Mouse (Mus musculus): ENCODE results near the gene Tmem251. TPM values are rescaled to one million over a fixed set of nuclear protein-coding genes. Genes with fewer than 3 reads are reported as not detected.

Gene Tmem251
- polyA plus RNA-seq, 1 experiment = 0.13 TPM

DNA sequence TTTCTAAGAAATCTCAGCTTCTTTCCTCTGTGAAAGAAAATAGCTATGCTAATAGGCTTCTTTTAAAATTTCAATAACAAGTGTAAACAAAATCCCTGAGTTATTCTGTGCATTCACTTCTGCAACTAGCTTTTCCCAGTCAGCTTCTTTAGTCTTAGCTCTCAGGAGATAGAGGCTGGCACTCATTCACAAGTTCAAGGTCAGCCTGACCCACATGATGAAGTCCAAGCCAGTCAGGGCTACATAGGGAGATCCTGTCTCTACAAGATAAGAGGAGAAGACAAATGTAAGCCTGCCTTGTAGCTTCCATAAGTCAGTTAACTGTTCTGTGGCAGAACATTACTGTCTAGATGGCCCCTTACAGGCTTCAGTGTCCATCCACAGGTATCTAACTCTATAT, 20.1 kb downstream of the Tmem251 start:
- peaks cover 17% of the 10 kb centered on the region for H3K4me1 ChIP-seq (ENCODE audit: control insufficient read depth)
- H3K9me3 ChIP-seq (ENCODE audit: control insufficient read depth, low read length) = no peaks in the 10 kb centered on the region

GRCm38 (mm10) chr12:102769000-102769399, 25.4 kb downstream of the Tmem251 start:
- Histone ChIP-seq H3K4me1 (ENCODE audit: control insufficient read depth) (no peaks in the 10 kb centered on the region; the same call in 1 of the 2 replicates), H3K27me3 (ENCODE audit: control insufficient read depth) (no peaks in the 10 kb centered on the region), H3K4me3 (replicated peaks) (no peak overlapping the region), H3K36me3 (ENCODE audit: control insufficient read depth) (peaks cover 97% of the 10 kb centered on the region), H3K9me3 (ENCODE audit: control insufficient read depth, low read length) (peaks cover 7% of the 10 kb centered on the region)
- TF ChIP-seq TAL1 (IDR thresholded peaks at IDR 0.05; ENCODE audit: low read length) = no peak
- TF ChIP-seq GATA1 (IDR thresholded peaks at IDR 0.05; ENCODE audit: low read length) = no peak

More for the DNA sequence above, 20.1 kb downstream of the Tmem251 start:
- no peak overlapping the region for H3K4me3 ChIP-seq (replicated peaks)
- H3K36me3 ChIP-seq (ENCODE audit: control insufficient read depth) = peaks cover 83% of the 10 kb centered on the region
- no peaks in the 10 kb centered on the region for H3K27me3 ChIP-seq (ENCODE audit: control insufficient read depth)
- TF ChIP-seq GATA1 (IDR thresholded peaks at IDR 0.05; ENCODE audit: low read length) (no peak), TAL1 (IDR thresholded peaks at IDR 0.05; ENCODE audit: low read length) (no peak)

DNA sequence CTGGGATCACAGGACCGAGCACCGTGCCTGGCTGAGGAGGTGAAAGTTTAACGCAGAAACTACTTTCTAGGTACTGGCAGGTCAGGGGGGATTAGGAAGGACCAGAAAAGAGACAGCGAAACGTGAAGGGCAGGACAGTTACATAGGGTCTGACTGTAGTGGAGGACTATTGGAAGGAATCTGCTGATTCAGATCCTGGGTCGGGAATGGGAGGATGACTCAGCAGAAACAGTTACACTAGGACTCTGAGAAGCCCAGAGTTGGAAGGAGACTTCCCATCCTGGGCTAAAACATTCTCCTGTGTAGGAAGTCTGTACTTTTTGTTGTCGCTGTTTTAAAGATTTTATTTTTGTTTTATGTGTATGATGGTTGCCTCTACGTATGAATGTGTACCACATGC, 28.0 kb downstream of the Tmem251 start:
- Histone ChIP-seq H3K9me3 (ENCODE audit: control insufficient read depth, low read length) (peaks cover 7% of the 10 kb centered on the region), H3K4me3 (replicated peaks) (no peak overlapping the region), H3K36me3 (ENCODE audit: control insufficient read depth) (peaks cover 99% of the 10 kb centered on the region), H3K27me3 (ENCODE audit: control insufficient read depth) (no peaks in the 10 kb centered on the region), H3K4me1 (ENCODE audit: control insufficient read depth) (no peaks in the 10 kb centered on the region; the same call in 1 of the 2 replicates)
- TF ChIP-seq TAL1 (IDR thresholded peaks at IDR 0.05; ENCODE audit: low read length) (no peak), GATA1 (IDR thresholded peaks at IDR 0.05; ENCODE audit: low read length) (no peak)

DNA sequence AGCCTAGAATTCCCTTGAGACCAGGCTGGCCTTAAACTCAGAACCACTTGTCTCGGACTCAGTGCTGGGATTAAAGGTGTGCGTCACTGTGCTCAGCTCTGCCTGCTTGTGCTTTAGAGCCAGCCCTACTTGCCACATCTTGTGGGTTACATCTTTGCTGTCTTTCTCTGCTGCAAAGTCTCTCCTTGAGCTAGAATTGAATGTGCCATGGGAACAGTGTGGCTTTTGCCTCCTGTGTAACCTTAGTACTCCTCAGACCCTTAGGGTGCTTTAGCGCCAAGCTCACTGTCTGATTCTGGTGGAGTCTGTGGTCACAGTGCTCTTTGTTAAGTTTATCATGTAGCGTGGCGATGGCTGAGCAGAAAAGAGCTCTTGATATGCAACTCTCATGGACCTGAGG, 29.1 kb downstream of the Tmem251 start:
- Histone ChIP-seq H3K27me3 (ENCODE audit: control insufficient read depth) (no peaks in the 10 kb centered on the region), H3K4me3 (replicated peaks) (no peak overlapping the region), H3K36me3 (ENCODE audit: control insufficient read depth) (peaks cover 99% of the 10 kb centered on the region), H3K9me3 (ENCODE audit: control insufficient read depth, low read length) (peaks cover 7% of the 10 kb centered on the region), H3K4me1 (ENCODE audit: control insufficient read depth) (no peaks in the 10 kb centered on the region)
- TF ChIP-seq TAL1 (IDR thresholded peaks at IDR 0.05; ENCODE audit: low read length) = no peak
- TF ChIP-seq GATA1 (IDR thresholded peaks at IDR 0.05; ENCODE audit: low read length) = no peak

- Histone ChIP-seq H3K36me3 (ENCODE audit: control insufficient read depth) (peaks cover 90% of the 10 kb centered on the region), H3K4me3 (replicated peaks) (no peak overlapping the region), H3K4me1 (ENCODE audit: control insufficient read depth) (no peaks in the 10 kb centered on the region), H3K27me3 (ENCODE audit: control insufficient read depth) (no peaks in the 10 kb centered on the region), H3K9me3 (ENCODE audit: control insufficient read depth, low read length) (peaks cover 7% of the 10 kb centered on the region)
- TF ChIP-seq TAL1 (IDR thresholded peaks at IDR 0.05; ENCODE audit: low read length) = no peak
- no peak for TF ChIP-seq GATA1 (IDR thresholded peaks at IDR 0.05; ENCODE audit: low read length)
These were observed 32.5 kb downstream of the Tmem251 start for GRCm38 (mm10) chr12:102776035-102776434.

- Histone ChIP-seq H3K27me3 (ENCODE audit: control insufficient read depth) (no peaks in the 10 kb centered on the region), H3K36me3 (ENCODE audit: control insufficient read depth) (peaks cover 87% of the 10 kb centered on the region), H3K4me3 (replicated peaks) (no peak overlapping the region), H3K9me3 (ENCODE audit: control insufficient read depth, low read length) (no peaks in the 10 kb centered on the region), H3K4me1 (ENCODE audit: control insufficient read depth) (no peaks in the 10 kb centered on the region)
- TF ChIP-seq TAL1 (IDR thresholded peaks at IDR 0.05; ENCODE audit: low read length) = no peak
- no peak for TF ChIP-seq GATA1 (IDR thresholded peaks at IDR 0.05; ENCODE audit: low read length)
These were observed 34.6 kb downstream of the Tmem251 start for GRCm38 (mm10) chr12:102778151-102778550.

DNA sequence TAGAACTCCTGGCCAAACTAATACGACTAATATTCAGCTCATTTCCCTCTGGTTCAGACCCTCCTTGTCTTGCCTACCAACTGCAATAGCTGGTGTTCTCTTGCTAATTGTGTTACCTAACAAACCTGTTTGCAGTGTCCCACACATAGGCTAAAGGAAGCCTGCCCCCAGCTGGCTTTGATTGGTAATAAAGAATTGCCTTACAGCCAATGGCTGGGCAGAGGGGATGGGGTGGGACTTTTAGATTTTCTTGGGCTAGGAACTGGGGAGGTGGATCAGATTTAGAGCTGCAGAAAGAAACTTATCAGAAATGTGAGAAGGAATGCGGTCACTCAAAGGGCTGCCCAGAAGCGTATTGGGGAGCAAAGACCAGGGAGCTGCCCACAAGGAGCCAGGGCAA, 35.9 kb downstream of the Tmem251 start:
- H3K4me1 ChIP-seq (ENCODE audit: control insufficient read depth) = no peaks in the 10 kb centered on the region
- H3K27me3 ChIP-seq (ENCODE audit: control insufficient read depth) = no peaks in the 10 kb centered on the region
- H3K36me3 ChIP-seq (ENCODE audit: control insufficient read depth) = peaks cover 87% of the 10 kb centered on the region
- no peak overlapping the region for H3K4me3 ChIP-seq (replicated peaks)
- H3K9me3 ChIP-seq (ENCODE audit: control insufficient read depth, low read length) = no peaks in the 10 kb centered on the region
- TF ChIP-seq GATA1 (IDR thresholded peaks at IDR 0.05; ENCODE audit: low read length) (no peak), TAL1 (IDR thresholded peaks at IDR 0.05; ENCODE audit: low read length) (no peak)

GRCm38 (mm10) chr12:102782841-102783240, 39.3 kb downstream of the Tmem251 start:
- Histone ChIP-seq H3K9me3 (ENCODE audit: control insufficient read depth, low read length) (no peaks in the 10 kb centered on the region), H3K27me3 (ENCODE audit: control insufficient read depth) (no peaks in the 10 kb centered on the region)

GRCm38 (mm10) chr12:102784899-102785592, 41.5 kb downstream of the Tmem251 start:
- H3K9me3 ChIP-seq (ENCODE audit: control insufficient read depth, low read length) = no peaks in the 10 kb centered on the region
- H3K4me1 ChIP-seq (ENCODE audit: control insufficient read depth) = no peaks in the 10 kb centered on the region
- no peak overlapping the region for H3K4me3 ChIP-seq (replicated peaks)
- peaks cover 82% of the 10 kb centered on the region for H3K36me3 ChIP-seq (ENCODE audit: control insufficient read depth)
- TF ChIP-seq TAL1 (IDR thresholded peaks at IDR 0.05; ENCODE audit: low read length) (no peak), GATA1 (IDR thresholded peaks at IDR 0.05; ENCODE audit: low read length) (no peak)
- H3K27me3 ChIP-seq (ENCODE audit: control insufficient read depth) = no peaks in the 10 kb centered on the region

More at GRCm38 (mm10) chr12:102782841-102783240, 39.3 kb downstream of the Tmem251 start:
- TF ChIP-seq TAL1 (IDR thresholded peaks at IDR 0.05; ENCODE audit: low read length) = no peak
- Histone ChIP-seq H3K4me1 (ENCODE audit: control insufficient read depth) (no peaks in the 10 kb centered on the region), H3K36me3 (ENCODE audit: control insufficient read depth) (peaks cover 86% of the 10 kb centered on the region), H3K4me3 (replicated peaks) (no peak overlapping the region)
